Mouse (Mus musculus): Measurements from ENCODE around the gene Gm11114. TPM values are rescaled to one million over a fixed set of nuclear protein-coding genes. Genes with fewer than 3 reads are reported as not detected.

The Gm11114 gene
- polyA plus RNA-seq, 1 experiment from 2014 or later: not detected

DNA sequence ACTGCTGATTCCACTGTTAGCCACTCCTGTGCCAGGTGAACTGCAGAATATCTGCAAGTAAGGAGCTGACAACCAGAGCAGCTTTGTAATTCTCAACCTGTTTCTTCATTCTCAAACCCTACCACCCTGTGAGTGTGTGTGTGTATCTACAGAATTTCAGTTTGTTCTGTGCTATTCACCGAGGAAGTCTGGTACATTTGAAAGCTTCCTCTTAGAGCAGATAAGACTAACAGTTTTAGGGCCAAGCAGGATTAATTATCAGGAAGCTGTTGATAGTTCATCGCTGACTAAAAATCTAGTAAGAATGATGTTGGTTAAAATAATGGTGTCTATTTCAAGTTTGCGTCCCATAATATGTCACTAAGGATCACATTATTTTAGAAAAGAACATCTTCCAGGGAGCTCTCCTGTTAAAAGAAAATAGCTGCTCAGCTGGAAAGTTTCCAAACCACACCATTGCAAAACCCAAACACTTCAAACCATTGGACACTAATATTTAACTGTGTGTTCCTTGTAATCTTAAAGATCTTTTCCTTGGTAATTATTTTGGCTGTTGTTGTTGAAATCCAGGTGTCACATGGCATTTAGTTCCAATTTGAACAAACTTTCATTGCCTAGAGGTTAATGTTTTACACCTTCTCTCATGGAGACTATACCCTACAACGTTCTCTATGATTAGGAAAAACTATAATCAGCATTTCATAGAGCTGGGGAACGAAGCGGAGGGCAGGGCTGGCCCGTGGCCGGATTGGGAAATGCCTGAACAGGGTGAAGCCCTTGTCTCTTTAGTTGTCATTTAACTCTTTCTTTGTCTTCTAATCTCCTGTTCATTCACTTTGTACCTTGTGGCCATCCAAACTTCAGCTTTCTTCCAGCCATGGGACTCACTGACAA lies 30.6 kb downstream of the Gm11114 start:
- Histone ChIP-seq H3K4me1 (replicated peaks; ENCODE audit: control insufficient read depth, insufficient read depth, low read length) (no peaks in the 10 kb centered on the region), H3K27me3 (replicated peaks; ENCODE audit: control insufficient read depth, insufficient read depth, low read length) (no peaks in the 10 kb centered on the region), H3K4me3 (ENCODE audit: low read depth, low read length) (no peak overlapping the region), H3K36me3 (ENCODE audit: control insufficient read depth, insufficient read depth, low read length) (no peaks in the 10 kb centered on the region), H3K4me2 (ENCODE audit: low read length) (no peak overlapping the region), H3K9me3 (ENCODE audit: control insufficient read depth, low read length) (no peaks in the 10 kb centered on the region), H3K27ac (ENCODE audit: low read depth) (no peak overlapping the region), H3K9ac (ENCODE audit: low read length) (no peak overlapping the region)
- 52% methylated on average over 8 of the region's 8 CpGs for WGBS
- DNase-seq (ENCODE audit: low spot score): no peak
- no peak for ATAC-seq (replicated peaks; ENCODE audit: low FRiP score, low TSS enrichment, low read depth)

DNA sequence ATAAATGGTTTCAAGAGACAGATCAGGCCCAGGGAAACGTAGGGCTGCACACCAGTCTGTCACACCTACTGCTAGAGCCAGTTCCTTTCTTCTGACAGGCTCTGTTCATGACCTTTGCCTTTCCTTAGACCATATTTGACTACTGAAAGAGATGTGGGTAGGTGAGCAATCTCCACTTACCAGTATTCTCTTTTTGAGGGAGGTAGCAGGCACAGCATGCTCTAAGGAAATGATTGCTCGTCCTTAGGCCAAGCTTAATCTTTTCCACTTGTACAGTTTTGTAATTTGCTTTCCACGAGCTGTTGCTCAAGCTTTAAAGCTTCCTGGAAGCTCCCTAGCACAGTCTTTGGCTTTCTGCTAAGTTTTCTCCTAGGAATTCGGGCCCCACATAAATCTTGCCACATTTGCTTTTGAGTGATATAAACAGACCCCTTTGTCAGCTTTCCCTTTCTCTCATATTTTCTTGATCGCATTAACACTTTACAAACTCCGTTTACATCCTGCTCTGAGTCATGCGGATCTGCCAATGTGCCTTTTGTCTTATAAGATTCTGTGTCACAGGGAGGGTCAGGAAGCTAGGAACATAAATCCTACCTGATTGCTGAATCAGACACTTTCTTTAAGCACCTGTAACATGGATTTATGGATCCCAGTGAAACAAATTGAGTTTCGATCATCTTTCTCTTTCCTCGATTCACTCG lies 35.4 kb downstream of the Gm11114 start:
- H3K27me3 ChIP-seq (replicated peaks; ENCODE audit: control insufficient read depth, insufficient read depth, low read length): no peaks in the 10 kb centered on the region
- H3K9me3 ChIP-seq (ENCODE audit: control insufficient read depth, low read length): no peaks in the 10 kb centered on the region
- H3K36me3 ChIP-seq (ENCODE audit: control insufficient read depth, insufficient read depth, low read length): no peaks in the 10 kb centered on the region
- H3K4me2 ChIP-seq (ENCODE audit: low read length): no peak overlapping the region
- WGBS: 47% methylated on average over 10 of the region's 10 CpGs
- no peaks in the 10 kb centered on the region for H3K4me1 ChIP-seq (replicated peaks; ENCODE audit: control insufficient read depth, insufficient read depth, low read length)
- no peak overlapping the region for H3K4me3 ChIP-seq (ENCODE audit: low read depth, low read length)
- no peak overlapping the region for H3K27ac ChIP-seq (ENCODE audit: low read depth)
- no peak for DNase-seq (ENCODE audit: low spot score)
- ATAC-seq (replicated peaks; ENCODE audit: low FRiP score, low TSS enrichment, low read depth): no peak
- H3K9ac ChIP-seq (ENCODE audit: low read length): no peak overlapping the region

DNA sequence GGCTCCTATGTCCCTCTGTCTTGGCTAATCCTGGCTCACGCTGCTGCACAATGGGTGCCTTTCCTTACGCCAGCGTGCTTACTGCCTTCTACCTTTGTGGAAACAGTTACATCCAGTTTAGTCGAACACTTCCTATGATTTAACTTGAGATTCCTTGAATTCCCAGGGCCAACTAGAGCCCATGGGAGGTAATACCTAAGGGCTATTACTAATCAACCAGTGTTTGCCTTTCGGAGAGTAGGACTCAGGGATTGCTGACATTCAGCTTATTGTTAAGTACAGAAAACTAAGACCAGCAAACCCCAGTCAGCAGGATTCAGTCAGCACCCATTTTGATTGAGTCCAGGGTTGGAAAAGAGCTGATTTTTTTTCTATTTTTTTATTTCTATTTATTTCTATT lies 43.0 kb downstream of the Gm11114 start:
- no peaks in the 10 kb centered on the region for H3K27me3 ChIP-seq (replicated peaks; ENCODE audit: control insufficient read depth, insufficient read depth, low read length)
- ATAC-seq (replicated peaks; ENCODE audit: low FRiP score, low TSS enrichment, low read depth) (no peak), DNase-seq (ENCODE audit: low spot score) (no peak)
- H3K4me3 ChIP-seq (ENCODE audit: low read depth, low read length): no peak overlapping the region
- 75% methylated on average over 5 of the region's 5 CpGs for WGBS
- no peaks in the 10 kb centered on the region for H3K36me3 ChIP-seq (ENCODE audit: control insufficient read depth, insufficient read depth, low read length)
- H3K4me1 ChIP-seq (replicated peaks; ENCODE audit: control insufficient read depth, insufficient read depth, low read length): no peaks in the 10 kb centered on the region
- H3K27ac ChIP-seq (ENCODE audit: low read depth): no peak overlapping the region
- no peaks in the 10 kb centered on the region for H3K9me3 ChIP-seq (ENCODE audit: control insufficient read depth, low read length)
- H3K4me2 ChIP-seq (ENCODE audit: low read length): no peak overlapping the region
- H3K9ac ChIP-seq (ENCODE audit: low read length): no peak overlapping the region

DNA sequence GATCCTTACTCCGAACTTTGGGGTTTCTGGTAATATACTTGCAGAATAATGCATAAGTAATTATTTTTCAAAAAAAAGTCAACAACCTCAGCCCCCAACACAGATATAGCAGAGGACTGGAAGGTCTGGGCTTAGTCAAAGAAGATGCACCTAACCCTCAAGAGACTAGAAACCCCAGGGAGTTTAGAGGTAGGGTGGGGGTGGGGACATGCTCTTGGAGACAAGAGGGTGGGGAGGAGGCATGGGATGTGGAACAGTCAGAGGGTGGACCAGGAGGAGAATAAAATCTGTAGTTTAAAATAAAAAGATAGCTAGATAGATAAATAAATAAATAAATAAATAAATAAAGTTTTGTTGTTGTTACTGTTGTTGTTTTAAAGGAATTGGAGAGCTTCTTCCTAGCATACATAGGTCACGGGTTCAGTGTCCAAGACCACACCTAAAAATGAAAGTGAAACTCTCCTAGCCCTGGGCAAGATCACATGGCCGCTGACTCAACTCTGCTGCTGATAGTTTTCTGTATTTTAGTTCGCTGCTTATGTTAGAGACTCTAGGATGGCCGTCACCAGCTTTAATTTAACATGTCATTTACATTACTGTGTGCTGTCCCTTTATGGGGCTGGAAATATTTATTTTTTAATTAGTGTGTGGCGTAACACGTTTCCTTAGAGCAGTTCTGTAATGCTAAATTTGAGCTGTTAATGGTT lies 44.7 kb downstream of the Gm11114 start:
- no peak for DNase-seq (ENCODE audit: low spot score)
- Histone ChIP-seq H3K36me3 (ENCODE audit: control insufficient read depth, insufficient read depth, low read length) (no peaks in the 10 kb centered on the region), H3K4me1 (replicated peaks; ENCODE audit: control insufficient read depth, insufficient read depth, low read length) (no peaks in the 10 kb centered on the region), H3K27me3 (replicated peaks; ENCODE audit: control insufficient read depth, insufficient read depth, low read length) (no peaks in the 10 kb centered on the region), H3K9ac (ENCODE audit: low read length) (no peak overlapping the region), H3K4me3 (ENCODE audit: low read depth, low read length) (no peak overlapping the region), H3K9me3 (ENCODE audit: control insufficient read depth, low read length) (no peaks in the 10 kb centered on the region), H3K27ac (ENCODE audit: low read depth) (no peak overlapping the region), H3K4me2 (ENCODE audit: low read length) (no peak overlapping the region)
- no peak for ATAC-seq (replicated peaks; ENCODE audit: low FRiP score, low TSS enrichment, low read depth)
- 84% methylated on average over 7 of the region's 7 CpGs for WGBS

Other genes with a start within 250 kb of the Gm11114 start
- 14.1 and 15.1 TPM in 2 replicates for gene Tent5a, start 14.6 kb downstream of the Gm11114 start, polyA plus RNA-seq (2014; fragmentation: Nextera tagmentation; extraction: Ambion mirVana)